Mouse (Mus musculus): Measurements from ENCODE around the gene Ryk. TPM values are rescaled to one million over a fixed set of nuclear protein-coding genes. Genes with fewer than 3 reads are reported as not detected.

The Ryk gene
- 10 to 100 TPM; 29.2 to 30.1 TPM for total RNA-seq (2021)

GRCm38 (mm10) chr9:102834742-102835591, at the start of gene Ryk:
Ryk (plus strand) TSS chr9:102834917.
- intact Hi-C loops (cut with DNase I): no loop called here
- peak; percentile 43 to 87 for DNase-seq (ENCODE audit: extremely low spot score in 1 of 2, low spot score in 2 of 2)

GRCm38 (mm10) chr9:102789491-102789890, 45.2 kb upstream of the Ryk start:
- DNase-seq (ENCODE audit: extremely low spot score in 1 of 2, low spot score in 2 of 2): no peak

GRCm38 (mm10) chr9:102791845-102792244, 42.9 kb upstream of the Ryk start:
- intact Hi-C loops (cut with DNase I): no loop called here
- DNase-seq (ENCODE audit: extremely low spot score in 1 of 2, low spot score in 2 of 2): no peak

More at GRCm38 (mm10) chr9:102789491-102789890, 45.2 kb upstream of the Ryk start:
- intact Hi-C loops (cut with DNase I): no loop called here

- intact Hi-C loops (cut with DNase I): no loop called here
- DNase-seq (ENCODE audit: extremely low spot score in 1 of 2, low spot score in 2 of 2): no peak
Observed at GRCm38 (mm10) chr9:102792836-102793235, 41.9 kb upstream of the Ryk start.

GRCm38 (mm10) chr9:102793286-102793809, 41.4 kb upstream of the Ryk start:
- DNase-seq (ENCODE audit: extremely low spot score in 1 of 2, low spot score in 2 of 2): no peak

GRCm38 (mm10) chr9:102798406-102798805, 36.3 kb upstream of the Ryk start:
- intact Hi-C loops (cut with DNase I): no loop called here
- no peak for DNase-seq (ENCODE audit: extremely low spot score in 1 of 2, low spot score in 2 of 2)

More at GRCm38 (mm10) chr9:102793286-102793809, 41.4 kb upstream of the Ryk start:
- intact Hi-C loops (cut with DNase I): no loop called here

- intact Hi-C loops (cut with DNase I): no loop called here
- DNase-seq (ENCODE audit: extremely low spot score in 1 of 2, low spot score in 2 of 2): no peak
Observed at GRCm38 (mm10) chr9:102806056-102806573, 28.6 kb upstream of the Ryk start.

- intact Hi-C loops (cut with DNase I): no loop called here
- DNase-seq (ENCODE audit: extremely low spot score in 1 of 2, low spot score in 2 of 2): no peak
Observed at GRCm38 (mm10) chr9:102811192-102811591, 23.5 kb upstream of the Ryk start.

- intact Hi-C loops (cut with DNase I): no loop called here
- DNase-seq (ENCODE audit: extremely low spot score in 1 of 2, low spot score in 2 of 2): no peak
Observed at GRCm38 (mm10) chr9:102818228-102818627, 16.5 kb upstream of the Ryk start.

- no peak for DNase-seq (ENCODE audit: extremely low spot score in 1 of 2, low spot score in 2 of 2)
- intact Hi-C loops (cut with DNase I): no loop called here
Observed at GRCm38 (mm10) chr9:102828604-102829003, 6.1 kb upstream of the Ryk start.

GRCm38 (mm10) chr9:102831541-102831940, 3.2 kb upstream of the Ryk start:
- DNase-seq (ENCODE audit: extremely low spot score in 1 of 2, low spot score in 2 of 2): no peak
- intact Hi-C loops (cut with DNase I): no loop called here

- intact Hi-C loops (cut with DNase I): no loop called here
- DNase-seq (ENCODE audit: extremely low spot score in 1 of 2, low spot score in 2 of 2): no peak
Observed at GRCm38 (mm10) chr9:102834414-102834741, 339 bp upstream of the Ryk start.

GRCm38 (mm10) chr9:102836279-102836678, 1.6 kb downstream of the Ryk start:
- intact Hi-C loops (cut with DNase I): no loop called here

GRCm38 (mm10) chr9:102840792-102841778, 6.4 kb downstream of the Ryk start:
- intact Hi-C loops (cut with DNase I): no loop called here
- peak in 1 of 2 experiments; percentile 54 for DNase-seq (ENCODE audit: extremely low spot score in 1 of 2, low spot score in 2 of 2)

More at GRCm38 (mm10) chr9:102836279-102836678, 1.6 kb downstream of the Ryk start:
- DNase-seq (ENCODE audit: extremely low spot score in 1 of 2, low spot score in 2 of 2): no peak

GRCm38 (mm10) chr9:102841832-102842231, 7.1 kb downstream of the Ryk start:
- DNase-seq (ENCODE audit: extremely low spot score in 1 of 2, low spot score in 2 of 2): peak in 1 of 2 experiments; percentile 41
- intact Hi-C loops (cut with DNase I): no loop called here

GRCm38 (mm10) chr9:102842498-102842897, 7.8 kb downstream of the Ryk start:
- no peak for DNase-seq (ENCODE audit: extremely low spot score in 1 of 2, low spot score in 2 of 2)
- intact Hi-C loops (cut with DNase I): no loop called here

- DNase-seq (ENCODE audit: extremely low spot score in 1 of 2, low spot score in 2 of 2): no peak
- intact Hi-C loops (cut with DNase I): no loop called here
Observed at GRCm38 (mm10) chr9:102843577-102843976, 8.9 kb downstream of the Ryk start.

GRCm38 (mm10) chr9:102845851-102846250, 11.1 kb downstream of the Ryk start:
- DNase-seq (ENCODE audit: extremely low spot score in 1 of 2, low spot score in 2 of 2): no peak

GRCm38 (mm10) chr9:102846348-102846747, 11.6 kb downstream of the Ryk start:
- DNase-seq (ENCODE audit: extremely low spot score in 1 of 2, low spot score in 2 of 2): no peak
- intact Hi-C loops (cut with DNase I): no loop called here

More at GRCm38 (mm10) chr9:102845851-102846250, 11.1 kb downstream of the Ryk start:
- intact Hi-C loops (cut with DNase I): no loop called here

Measured in left cerebral cortex, postnatal 10 days (tissue).